Mouse (Mus musculus) fibroblast of lung, adult 2 months (primary cell): ENCODE measurements around the gene Hdhd3.
"Not testable (repeated sequence)": the region's sequence is repeated elsewhere in the genome, so short reads cannot be mapped to it uniquely, and the experiment has no call there.

ENCODE experiments used
- DNase-seq: peaks from one replicate; pipeline ENCODE4 v3.0.0-alpha.2; 2011; ENCODE audit warnings: low read depth

Hdhd3 gene

GRCm38 (mm10) chr4:62509946-62510345, 6.7 kb upstream of the Hdhd3 start:
- DNase-seq: no peak

GRCm38 (mm10) chr4:62508839-62509238, 5.6 kb upstream of the Hdhd3 start:
- no peak for DNase-seq

GRCm38 (mm10) chr4:62506798-62507197, 3.5 kb upstream of the Hdhd3 start:
- DNase-seq: no peak

GRCm38 (mm10) chr4:62505991-62506390, 2.7 kb upstream of the Hdhd3 start:
- DNase-seq: no peak

DNA sequence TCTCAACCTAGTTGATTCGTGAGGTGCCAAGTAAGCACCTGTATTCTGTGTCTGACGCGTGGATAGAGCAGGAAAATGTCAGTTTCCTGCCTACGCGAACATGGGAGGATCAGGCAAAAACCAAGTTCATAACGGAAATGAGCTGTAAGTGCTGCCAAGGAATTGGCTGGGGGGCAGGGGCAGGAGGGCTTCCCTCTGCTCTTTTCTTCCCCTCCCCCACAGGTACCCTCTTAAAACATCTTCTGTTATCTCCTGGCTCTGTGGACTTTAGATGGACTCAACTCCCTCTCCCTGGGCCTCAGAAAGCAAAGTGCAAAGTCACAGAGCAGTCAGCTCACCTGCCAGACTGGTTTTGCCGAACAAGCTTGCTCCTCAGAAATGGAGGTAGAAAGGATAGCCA, 298 bp downstream of the Hdhd3 start:
- no peak for DNase-seq

- peak; percentile 62 for DNase-seq
Measured at GRCm38 (mm10) chr4:62501964-62502732, 1.1 kb downstream of the Hdhd3 start.

DNA sequence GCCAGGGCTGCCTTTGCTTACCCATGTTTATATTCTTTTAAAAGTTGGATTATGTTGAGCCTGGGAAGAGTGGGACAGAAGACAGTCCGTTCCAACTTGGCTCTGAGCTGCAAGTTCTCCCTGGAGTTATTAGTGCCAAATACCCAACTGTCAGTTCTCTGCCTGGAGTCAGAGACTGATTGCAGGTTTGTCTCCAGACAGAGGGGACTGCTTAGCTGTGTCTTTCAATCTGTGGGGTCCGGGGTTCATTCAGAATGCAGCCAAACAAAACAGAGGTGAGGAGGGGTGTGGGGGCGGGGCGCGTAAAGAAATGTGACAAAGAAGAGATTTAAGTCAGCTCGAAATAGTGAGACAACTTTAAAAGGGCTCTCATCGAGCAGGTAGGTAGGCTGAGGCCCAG, 1.7 kb downstream of the Hdhd3 start:
- no peak for DNase-seq

- DNase-seq: no peak
Measured at GRCm38 (mm10) chr4:62500799-62501198, 2.5 kb downstream of the Hdhd3 start.

GRCm38 (mm10) chr4:62496815-62497214, 6.5 kb downstream of the Hdhd3 start:
- peak; percentile 77 for DNase-seq

GRCm38 (mm10) chr4:62495946-62496345, 7.3 kb downstream of the Hdhd3 start:
- no peak for DNase-seq

GRCm38 (mm10) chr4:62494230-62494629, 9.0 kb downstream of the Hdhd3 start:
- no peak for DNase-seq

DNA sequence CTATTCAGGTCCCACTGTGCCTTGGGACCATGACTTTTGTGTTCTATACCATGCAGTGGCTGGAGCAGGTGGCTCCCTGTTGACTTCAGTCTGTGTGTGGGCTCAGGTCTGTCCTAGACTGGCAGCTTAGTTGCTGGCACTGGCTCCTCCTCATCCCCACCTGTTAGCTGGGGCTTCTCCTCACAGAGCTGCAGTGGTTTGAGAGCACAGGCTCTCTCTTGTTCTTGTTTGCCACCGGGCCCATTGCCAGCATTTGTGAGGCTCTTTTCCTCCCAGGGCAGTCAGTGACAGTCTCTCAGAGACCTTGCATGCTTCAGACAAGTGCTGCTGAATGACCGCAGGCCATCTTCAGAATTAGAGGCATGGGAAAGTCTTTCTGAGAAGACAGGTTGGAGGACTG, 10.6 kb downstream of the Hdhd3 start:
- no peak for DNase-seq

DNA sequence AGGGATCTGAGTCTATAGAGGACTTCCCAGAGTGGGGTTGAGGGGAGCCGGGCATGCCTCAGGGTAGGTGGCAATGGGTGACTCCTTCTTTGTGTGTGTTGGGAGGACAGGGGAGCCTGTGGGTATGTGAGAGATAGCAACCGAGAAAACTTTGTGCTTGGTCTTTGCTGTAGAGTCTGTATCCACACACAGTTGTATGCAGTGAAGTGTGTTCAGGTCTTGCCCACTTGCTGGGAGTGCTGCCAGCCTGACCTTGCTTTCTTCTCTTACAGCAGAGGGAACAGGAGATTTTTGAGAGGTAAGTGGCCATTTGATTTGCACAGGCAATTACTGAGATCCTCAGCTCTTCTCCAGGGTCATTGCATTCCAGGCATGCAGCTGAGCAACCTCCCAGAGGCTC, 15.4 kb downstream of the Hdhd3 start:
- no peak for DNase-seq

DNA sequence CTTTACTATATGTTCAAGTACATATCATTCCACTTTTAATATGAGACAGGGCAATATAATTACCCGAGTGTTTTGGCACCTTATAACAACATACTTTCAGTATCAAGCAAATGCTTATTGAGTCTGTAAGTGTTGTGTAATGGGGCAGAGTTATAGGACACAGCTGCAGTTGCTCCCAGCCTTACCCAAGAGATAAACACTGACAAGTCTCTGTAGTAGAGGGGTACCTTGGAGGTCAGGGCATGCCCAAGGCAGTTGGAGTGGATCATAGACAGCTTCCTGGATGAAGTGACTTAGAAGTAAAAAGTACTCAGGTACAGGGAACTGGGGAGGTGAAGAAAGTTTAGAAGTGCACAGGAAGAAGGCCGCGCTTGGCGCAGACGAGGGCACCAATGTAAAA, 16.1 kb downstream of the Hdhd3 start:
- DNase-seq: no peak

DNA sequence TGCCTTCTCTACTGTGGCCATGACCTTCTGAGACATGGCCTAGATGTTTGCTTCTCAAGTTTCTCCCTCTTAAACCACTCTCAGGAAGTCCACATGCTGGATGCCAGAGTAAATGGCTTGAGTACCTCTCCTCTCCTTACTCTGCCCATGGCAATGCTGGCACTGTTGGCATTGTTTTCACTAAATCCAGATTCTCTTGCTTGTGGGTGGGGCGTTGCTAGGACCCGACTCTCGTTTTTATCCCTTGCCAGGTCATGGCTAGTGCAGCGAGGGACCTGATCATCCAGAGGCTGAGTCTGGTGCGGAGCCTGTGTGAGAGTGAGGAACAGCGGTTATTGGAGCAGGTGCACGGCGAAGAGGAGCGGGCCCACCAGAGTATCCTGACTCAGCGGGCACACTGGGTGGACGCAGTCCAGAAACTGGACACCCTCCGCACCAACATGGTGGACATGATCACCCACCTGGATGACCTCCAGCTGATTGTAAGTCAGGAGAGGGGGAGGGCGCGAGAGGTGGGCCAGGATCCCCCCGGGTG, 17.0 kb downstream of the Hdhd3 start:
- no peak for DNase-seq

GRCm38 (mm10) chr4:62485450-62486161, 17.7 kb downstream of the Hdhd3 start:
- no peak for DNase-seq

DNA sequence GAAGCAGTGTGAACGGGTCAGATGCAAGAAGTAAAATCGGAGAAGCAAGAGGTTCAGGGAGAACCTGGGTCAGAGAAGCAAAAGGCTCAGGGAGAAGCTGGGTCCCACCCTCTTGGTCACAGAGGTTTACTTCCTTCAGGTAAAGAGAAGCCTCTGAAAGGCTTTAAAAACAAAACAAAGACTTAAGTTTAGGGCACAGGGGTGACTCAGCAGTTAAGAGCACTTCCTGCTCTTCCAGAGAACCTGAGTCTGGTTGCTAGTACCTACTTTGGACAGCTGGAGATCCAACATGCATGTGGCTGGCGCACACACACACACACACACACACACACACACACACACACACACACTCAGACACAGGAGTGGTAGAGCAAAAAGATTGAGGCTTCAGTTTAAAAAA, 18.3 kb downstream of the Hdhd3 start:
- no peak for DNase-seq

GRCm38 (mm10) chr4:62480709-62481605, 22.3 kb downstream of the Hdhd3 start:
- no peak for DNase-seq

GRCm38 (mm10) chr4:62479937-62480708, 23.1 kb downstream of the Hdhd3 start, which contains the start of gene Bspry:
TSS of gene Bspry (plus strand) at chr4:62480053.
- no peak for DNase-seq

DNA sequence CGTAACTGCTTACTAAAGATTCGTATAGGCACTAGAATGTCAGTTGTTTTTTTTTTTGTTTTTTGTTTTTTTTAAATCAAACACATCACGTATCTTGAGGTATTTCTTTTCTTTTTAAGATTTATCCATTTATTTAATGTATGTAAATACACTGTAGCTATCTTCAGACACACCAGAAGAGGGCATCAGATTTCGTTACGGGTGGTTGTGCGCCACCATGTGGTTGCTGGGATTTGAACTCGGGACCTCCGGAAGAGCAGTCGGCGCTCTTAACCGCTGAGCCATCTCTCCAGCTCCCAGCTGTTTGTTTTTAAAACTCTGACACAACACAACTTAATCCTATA, 23.7 kb downstream of the Hdhd3 start:
- not testable (repeated sequence) for DNase-seq

DNA sequence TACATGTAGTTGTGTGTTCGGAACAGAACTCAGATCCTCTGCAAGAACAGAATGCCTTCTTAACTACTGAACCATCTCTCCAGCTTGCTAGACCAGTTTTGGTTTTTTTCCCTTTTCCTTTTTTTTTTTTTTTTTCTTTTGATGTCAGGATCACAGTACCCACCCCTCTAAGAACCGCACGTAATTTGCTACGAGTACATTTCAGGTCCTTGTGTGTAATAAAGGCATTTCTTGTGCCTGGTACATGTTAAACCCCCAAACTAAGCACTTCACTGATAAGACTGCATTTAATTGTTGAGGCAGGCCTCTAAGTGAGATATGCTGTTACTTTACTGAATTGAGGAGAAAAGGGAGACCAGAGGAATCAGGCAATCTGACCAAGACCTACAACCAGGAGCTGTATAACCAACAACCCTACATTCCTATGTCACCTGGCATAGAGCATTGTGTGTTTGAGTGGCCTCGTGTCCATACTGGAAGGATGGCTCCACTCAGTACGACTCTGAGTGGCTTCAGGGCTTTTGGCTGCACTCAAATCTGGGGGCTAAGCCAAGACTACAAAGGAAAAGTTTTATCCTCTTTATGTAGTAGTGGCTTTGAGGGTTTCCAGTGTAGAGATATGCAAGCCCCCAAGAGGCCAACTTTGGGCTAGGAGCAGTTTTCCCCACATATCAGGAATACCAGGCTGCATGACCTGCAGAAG, 25.6 kb downstream of the Hdhd3 start:
- no peak for DNase-seq
